Mouse (Mus musculus) small intestine, adult 2 months (tissue): ENCODE results near the gene Ghrhr. TPM values are rescaled to one million over a fixed set of nuclear protein-coding genes. Genes with fewer than 3 reads are reported as not detected.

Source experiments
- H3K27ac ChIP-seq: fragments of 200-500 bp; 2 replicates; pipeline ENCODE4 v1.5.1; 2012; ENCODE audit warnings: low read depth, low read length, control low read depth, inconsistent platforms; ENCODE audit not compliant: insufficient read depth
- H3K27me3 ChIP-seq: fragments of 200-500 bp; 2 replicates; pipeline ENCODE4 v1.6.1; 2012; ENCODE audit warnings: mild to moderate bottlenecking, moderate library complexity, low read length, inconsistent platforms; ENCODE audit not compliant: control insufficient read depth, insufficient read depth
- H3K36me3 ChIP-seq: fragments of 200-500 bp; 2 replicates; pipeline ENCODE4 v1.6.1; 2012; ENCODE audit warnings: mild to moderate bottlenecking, low read length, control low read depth, inconsistent platforms; ENCODE audit not compliant: control insufficient read depth, insufficient read depth
- H3K4me1 ChIP-seq: fragments of 200-500 bp; 2 replicates; pipeline ENCODE4 v1.6.1; 2012; ENCODE audit warnings: low read length, inconsistent platforms, mixed read lengths; ENCODE audit not compliant: control insufficient read depth, insufficient read depth, insufficient read length
- H3K4me3 ChIP-seq: fragments of 200-500 bp; 2 replicates; pipeline ENCODE4 v1.5.1; 2012; ENCODE audit warnings: low read depth, mild to moderate bottlenecking, control low read depth, inconsistent platforms, low read length, moderate library complexity
- CTCF ChIP-seq: fragments of 200-500 bp; IDR thresholded peaks from 2 replicates; pipeline ENCODE4 v1.5.1; 2012; ENCODE audit warnings: low read depth, mild to moderate bottlenecking, control low read depth, inconsistent platforms, low read length, moderate library complexity, mixed read lengths; ENCODE audit not compliant: insufficient replicate concordance, insufficient read length; ENCODE audit errors: extremely low read depth
- POLR2A ChIP-seq: fragments of 200-500 bp; IDR thresholded peaks from 2 replicates; pipeline ENCODE4 v1.6.1; 2012; ENCODE audit warnings: low read depth, mild to moderate bottlenecking, control low read depth, inconsistent platforms, low read length, moderate library complexity
- WGBS: fragments of 180-500 bp; shearing (Covaris S2); methylation state at CpG from one replicate; pipeline ENCODE4 v1.1.7; 2018; 5-methylcytosine and 5-hydroxymethylcytosine counted together
- polyA plus RNA-seq: library from polyadenylated mRNA; depleted of rRNA; stranded (reverse); fragments of >200 nt; gene quantifications from 2 replicates; pipeline ENCODE4 v1.2.3, GENCODE M21; 2012

The Ghrhr gene
- polyA plus RNA-seq, 1 experiment: 0.18 TPM

- H3K36me3 ChIP-seq: no peaks in the 10 kb centered on the region
- no peaks in the 10 kb centered on the region for H3K27me3 ChIP-seq
- no peak overlapping the region for H3K4me3 ChIP-seq
- TF ChIP-seq POLR2A: no peak
- TF ChIP-seq CTCF: no peak
- no peaks in the 10 kb centered on the region; the same call in 1 of the 2 replicates for H3K4me1 ChIP-seq
- WGBS: 81% methylated on average over 10 of the region's 10 CpGs
- H3K27ac ChIP-seq: no peak overlapping the region
Observed at GRCm38 (mm10) chr6:55394854-55395253, 18.8 kb downstream of the Ghrhr start.

- H3K27me3 ChIP-seq: no peaks in the 10 kb centered on the region
- H3K4me3 ChIP-seq: no peak overlapping the region
- no peak overlapping the region for H3K27ac ChIP-seq
- TF ChIP-seq POLR2A (no peak), CTCF (peak; percentile 5; the same call in 1 of the 2 replicates)
- 54% methylated on average over 3 of the region's 3 CpGs for WGBS
- H3K36me3 ChIP-seq: no peaks in the 10 kb centered on the region
- H3K4me1 ChIP-seq: no peaks in the 10 kb centered on the region; the same call in 1 of the 2 replicates
Observed at GRCm38 (mm10) chr6:55396176-55396575, 20.1 kb downstream of the Ghrhr start.

- no peaks in the 10 kb centered on the region for H3K36me3 ChIP-seq
- TF ChIP-seq CTCF: no peak
- TF ChIP-seq POLR2A: no peak
- H3K27me3 ChIP-seq: no peaks in the 10 kb centered on the region
- H3K4me1 ChIP-seq: no peaks in the 10 kb centered on the region; the same call in 1 of the 2 replicates
- H3K4me3 ChIP-seq: no peak overlapping the region
- H3K27ac ChIP-seq: no peak overlapping the region
- WGBS: 59% methylated on average over 11 of the region's 11 CpGs
Observed at GRCm38 (mm10) chr6:55396622-55397041, 20.5 kb downstream of the Ghrhr start.

GRCm38 (mm10) chr6:55398869-55399628, 23.0 kb downstream of the Ghrhr start:
- Histone ChIP-seq H3K27ac (no peak overlapping the region), H3K4me3 (no peak overlapping the region), H3K4me1 (no peaks in the 10 kb centered on the region; the same call in 1 of the 2 replicates), H3K27me3 (no peaks in the 10 kb centered on the region), H3K36me3 (no peaks in the 10 kb centered on the region)
- 82% methylated on average over 9 of the region's 9 CpGs for WGBS
- TF ChIP-seq CTCF: no peak
- no peak for TF ChIP-seq POLR2A

GRCm38 (mm10) chr6:55399910-55400309, 23.8 kb downstream of the Ghrhr start:
- Histone ChIP-seq H3K4me1 (no peaks in the 10 kb centered on the region; the same call in 1 of the 2 replicates), H3K4me3 (no peak overlapping the region), H3K27me3 (no peaks in the 10 kb centered on the region), H3K36me3 (no peaks in the 10 kb centered on the region), H3K27ac (no peak overlapping the region)
- no peak for TF ChIP-seq CTCF
- no peak for TF ChIP-seq POLR2A
- WGBS: 29% methylated on average over 5 of the region's 5 CpGs

- no peaks in the 10 kb centered on the region for H3K4me1 ChIP-seq
- TF ChIP-seq POLR2A: no peak
- TF ChIP-seq CTCF: no peak
- no peaks in the 10 kb centered on the region for H3K27me3 ChIP-seq
- H3K36me3 ChIP-seq: no peaks in the 10 kb centered on the region
- H3K27ac ChIP-seq: no peak overlapping the region
- WGBS: 78% methylated on average over 9 of the region's 9 CpGs
- no peak overlapping the region for H3K4me3 ChIP-seq
Observed at GRCm38 (mm10) chr6:55402041-55402776, 26.1 kb downstream of the Ghrhr start.
